Mouse (Mus musculus): ENCODE results near the gene Irgc1. TPM values are rescaled to one million over a fixed set of nuclear protein-coding genes. Genes with fewer than 3 reads are reported as not detected.
"Not testable (repeated sequence)": the region's sequence is repeated elsewhere in the genome, so short reads cannot be mapped to it uniquely, and the experiment has no call there.

Irgc1 gene
- total RNA-seq, 2 experiments from 2014 or later = not detected

DNA sequence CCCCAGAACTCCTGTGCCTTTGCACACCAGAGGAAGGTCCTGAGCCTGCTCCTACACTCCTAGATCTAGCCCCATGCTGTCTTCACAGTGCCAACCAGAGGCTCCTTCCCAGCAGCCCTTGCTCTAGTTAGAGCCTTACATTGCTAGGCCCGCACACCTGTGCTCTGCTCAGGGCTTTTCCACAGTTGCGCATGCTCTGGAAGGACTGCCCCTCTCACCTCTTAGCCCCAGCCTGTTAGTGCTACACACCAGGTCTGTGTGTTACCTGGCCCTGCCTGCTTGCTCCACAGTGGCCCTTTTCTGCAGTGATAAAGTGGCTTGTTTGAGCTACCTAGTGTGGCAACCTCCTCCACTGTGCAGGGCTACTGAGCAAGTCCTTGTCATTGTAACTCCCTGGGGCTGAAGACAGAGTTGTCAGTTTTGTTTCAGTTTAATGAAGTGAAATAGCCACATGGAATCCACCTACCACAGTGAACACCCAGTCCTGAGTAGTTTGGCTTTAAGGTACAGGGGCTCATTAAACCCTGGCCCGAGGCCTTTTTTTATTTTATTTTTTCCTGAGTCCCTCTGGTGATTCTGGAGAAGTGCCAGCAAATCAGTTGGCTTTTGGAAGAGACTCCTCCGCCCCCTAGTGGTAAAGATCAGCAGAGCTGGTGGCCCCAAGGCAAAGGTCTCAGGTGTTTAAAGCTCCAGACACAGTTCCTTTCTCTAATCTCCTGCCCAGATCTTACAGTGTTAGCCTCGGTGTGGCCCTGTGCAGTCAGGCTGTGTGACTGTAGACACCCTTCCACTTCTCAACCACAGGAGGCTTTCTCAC is 45.4 kb downstream of the Irgc1 start:
- peak; percentile 55 for ATAC-seq (replicated peaks; ENCODE audit: poor library complexity, severe bottlenecking)

DNA sequence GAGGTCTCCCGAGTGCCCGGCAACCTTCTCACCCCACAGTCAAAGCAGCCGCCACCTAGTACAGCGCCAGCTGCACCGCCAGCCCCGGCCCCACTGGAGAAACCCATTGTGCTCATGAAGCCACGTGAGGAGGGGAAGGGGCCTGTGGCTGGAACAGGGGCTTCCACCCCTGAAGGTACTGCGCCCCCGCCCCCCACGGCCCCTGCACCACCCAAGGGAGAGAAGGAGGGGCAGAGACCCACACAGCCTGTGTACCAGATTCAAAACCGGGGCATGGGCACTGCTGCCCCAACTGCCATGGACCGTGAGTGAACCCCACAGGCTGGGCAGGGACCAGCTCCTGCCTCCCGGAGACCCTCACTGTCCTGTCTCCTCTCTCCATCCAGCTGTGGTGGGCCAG is 46.4 kb downstream of the Irgc1 start:
- no peak for ATAC-seq (replicated peaks; ENCODE audit: poor library complexity, severe bottlenecking)

DNA sequence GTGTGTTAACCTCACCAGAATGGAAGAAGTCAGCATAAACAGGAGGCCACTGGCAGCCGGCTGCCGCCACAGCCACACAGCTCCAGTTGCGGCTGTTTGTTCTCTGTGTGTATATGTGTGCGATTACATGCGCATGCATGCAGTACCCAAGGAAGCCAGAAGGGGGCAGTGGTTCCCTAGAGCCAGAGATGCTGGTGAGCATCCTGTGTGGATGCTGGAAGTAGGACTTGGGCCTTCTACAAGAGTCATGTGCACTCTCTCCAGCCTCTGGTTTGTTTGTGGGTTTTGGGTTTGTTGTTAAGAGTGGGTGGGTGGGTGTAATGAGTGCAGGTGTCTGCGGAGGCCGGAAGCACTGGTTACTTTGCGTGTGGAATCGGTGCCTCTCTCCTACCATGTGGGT is 49.2 kb downstream of the Irgc1 start:
- ATAC-seq (replicated peaks; ENCODE audit: poor library complexity, severe bottlenecking) = no peak

DNA sequence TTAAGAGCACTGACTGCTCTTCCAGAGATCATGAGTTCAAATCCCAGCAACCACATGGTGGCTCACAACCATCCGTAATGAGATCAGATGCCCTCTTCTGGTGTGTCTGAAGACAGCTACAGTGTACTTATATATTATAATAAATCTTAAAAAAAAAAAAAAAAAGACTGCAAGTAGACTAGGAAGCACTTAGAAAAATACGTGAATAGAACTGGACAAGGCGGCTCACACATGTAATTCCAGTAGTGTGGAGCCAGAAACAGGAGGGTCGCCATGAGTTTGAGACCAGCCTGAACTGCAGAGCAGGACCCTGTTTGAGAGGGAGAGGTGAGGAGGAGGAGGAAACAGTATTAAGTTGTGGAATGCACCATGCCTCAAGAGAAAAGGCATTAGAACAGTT is 51.6 kb downstream of the Irgc1 start:
- ATAC-seq (replicated peaks; ENCODE audit: poor library complexity, severe bottlenecking) = not testable (repeated sequence)

DNA sequence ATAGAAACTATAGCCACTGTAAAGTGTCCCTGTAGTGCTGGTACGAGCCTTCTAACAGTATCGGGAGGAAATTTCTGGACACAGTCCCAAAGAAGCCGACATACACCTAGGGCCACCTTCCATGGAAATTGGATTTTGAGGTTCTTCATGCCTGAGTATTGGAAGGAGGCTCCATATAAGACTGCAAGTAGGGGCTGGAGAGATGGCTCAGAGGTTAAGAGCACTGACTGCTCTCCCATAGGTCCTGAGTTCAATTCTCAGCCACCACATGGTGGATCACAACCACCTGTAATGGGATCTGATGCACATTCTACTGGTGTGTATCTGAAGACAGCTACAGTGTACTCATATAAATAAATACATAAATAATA is 52.0 kb downstream of the Irgc1 start:
- ATAC-seq (replicated peaks; ENCODE audit: poor library complexity, severe bottlenecking) = no peak

DNA sequence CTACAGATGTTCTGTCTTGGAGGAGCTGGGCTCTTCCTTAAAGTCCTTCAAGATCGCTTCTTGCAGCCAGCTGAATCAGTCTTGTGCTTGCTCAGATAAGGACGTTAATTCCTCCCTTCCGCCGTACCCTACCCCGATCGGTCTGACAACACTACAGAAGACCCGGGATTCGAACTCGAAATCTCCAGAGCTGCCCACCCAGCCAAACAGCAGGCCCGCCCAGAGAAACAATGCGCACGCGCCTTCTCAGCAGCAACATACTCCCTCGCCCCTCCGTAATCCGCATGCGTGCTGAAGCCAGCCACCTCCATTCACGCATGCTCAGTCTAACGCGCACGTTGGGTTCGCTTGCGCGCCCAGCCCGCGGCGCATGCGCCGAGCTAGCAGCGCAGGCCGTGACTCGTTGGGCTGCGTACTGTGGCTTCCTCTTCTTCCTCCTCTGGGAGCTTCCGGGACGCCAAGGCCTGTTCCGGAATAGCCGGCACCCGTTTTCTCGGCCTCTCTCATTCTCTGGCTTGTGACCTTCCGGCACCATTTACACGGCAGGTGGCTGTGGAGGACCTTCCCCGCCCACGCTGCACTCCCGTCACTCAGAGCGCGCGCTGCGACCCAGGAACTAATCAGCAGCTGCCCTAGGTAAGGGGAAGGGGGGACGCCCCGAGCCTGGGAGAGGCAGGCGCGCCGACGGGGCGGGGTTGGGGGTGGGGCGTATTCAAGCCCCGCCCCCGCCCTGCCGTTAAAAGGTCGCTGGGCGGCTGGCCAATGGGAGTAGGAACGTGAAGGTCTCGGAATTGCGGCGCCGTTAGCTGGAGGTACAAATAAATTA is 52.6 kb downstream of the Irgc1 start, which contains the start of gene Smg9:
Gene Smg9 (plus strand): TSS at position 364 of the 826 bp plus-strand sequence.
- peak; percentile 78 for ATAC-seq (replicated peaks; ENCODE audit: poor library complexity, severe bottlenecking)

DNA sequence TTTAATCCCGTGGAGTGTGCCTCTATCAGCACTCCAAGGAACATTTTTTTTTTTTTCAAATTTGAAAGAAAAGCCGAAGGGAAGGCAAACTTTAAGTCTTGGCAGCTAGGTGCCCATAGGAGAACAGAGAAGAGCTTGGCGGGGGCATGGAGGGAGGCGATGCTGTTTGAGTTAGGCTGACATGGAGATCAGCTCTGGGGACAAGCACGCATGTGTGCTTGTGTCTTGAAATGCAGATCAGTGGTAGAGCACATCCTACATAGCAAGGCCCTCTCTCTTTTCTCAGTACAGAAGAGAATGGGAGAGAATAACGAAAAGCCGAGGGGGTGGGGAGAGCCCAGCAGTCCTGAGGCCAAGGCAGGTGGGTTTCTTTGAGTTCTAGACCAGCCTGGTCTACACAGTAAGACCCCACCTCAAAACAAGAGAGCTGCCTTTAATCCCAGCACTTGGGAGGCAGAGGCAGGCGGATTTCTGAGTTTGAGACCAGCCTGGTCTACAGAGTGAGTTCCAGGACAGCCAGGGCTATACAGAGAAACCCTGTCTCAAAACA is 53.7 kb downstream of the Irgc1 start:
- no peak for ATAC-seq (replicated peaks; ENCODE audit: poor library complexity, severe bottlenecking)

DNA sequence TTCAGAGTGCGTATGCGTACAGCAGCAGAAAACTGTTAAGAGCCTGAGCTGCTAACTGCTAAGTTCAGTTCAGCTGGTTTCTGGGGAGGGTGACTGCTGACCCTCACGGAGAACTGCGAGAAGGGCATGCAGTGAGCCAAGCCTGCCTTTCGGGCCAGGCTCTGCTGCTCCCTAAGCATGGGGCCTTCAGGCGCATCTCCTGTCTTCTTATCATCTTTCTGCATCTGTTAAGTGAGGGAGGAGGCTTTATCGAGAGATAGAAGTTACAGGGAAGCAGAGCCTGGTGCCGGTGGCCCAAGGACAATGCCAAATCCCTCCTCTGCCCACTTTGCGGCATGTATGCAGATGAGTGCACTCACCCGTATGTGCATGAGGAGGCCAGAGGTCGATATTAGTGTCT is 55.3 kb downstream of the Irgc1 start:
- no peak for ATAC-seq (replicated peaks; ENCODE audit: poor library complexity, severe bottlenecking)

DNA sequence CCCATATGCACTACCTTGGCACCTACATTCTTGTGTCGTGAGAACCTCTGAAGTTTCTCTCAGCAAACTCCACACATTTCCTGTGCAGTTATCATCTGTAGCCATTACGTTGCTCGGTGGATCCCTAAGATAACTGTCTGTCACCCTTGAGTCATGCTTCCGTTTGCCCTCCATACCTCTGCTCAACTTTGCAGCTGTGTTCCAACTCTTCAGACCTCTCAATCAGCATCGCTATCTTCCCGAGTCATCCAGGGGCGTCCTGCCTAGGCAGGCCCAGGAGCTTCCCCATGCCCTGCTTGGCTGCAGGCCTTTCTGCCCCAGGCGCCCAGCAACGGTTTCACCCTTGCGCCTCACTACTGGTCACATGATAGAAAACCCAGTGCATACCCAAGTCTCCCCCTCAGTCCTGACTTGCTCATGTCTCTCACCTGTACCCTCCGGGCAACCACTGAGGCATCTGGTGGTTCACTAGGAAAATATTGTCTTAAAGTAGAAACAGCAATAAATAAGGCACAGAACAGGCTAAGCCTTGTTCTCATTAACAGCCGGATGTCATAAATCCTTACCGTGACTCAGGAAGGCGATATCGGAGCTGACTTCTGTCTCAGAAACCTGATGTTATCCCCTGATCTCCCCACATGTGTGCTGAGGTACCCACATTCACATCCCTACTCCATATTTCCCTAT is 57.5 kb downstream of the Irgc1 start:
- ATAC-seq (replicated peaks; ENCODE audit: poor library complexity, severe bottlenecking) = peak; percentile 32

DNA sequence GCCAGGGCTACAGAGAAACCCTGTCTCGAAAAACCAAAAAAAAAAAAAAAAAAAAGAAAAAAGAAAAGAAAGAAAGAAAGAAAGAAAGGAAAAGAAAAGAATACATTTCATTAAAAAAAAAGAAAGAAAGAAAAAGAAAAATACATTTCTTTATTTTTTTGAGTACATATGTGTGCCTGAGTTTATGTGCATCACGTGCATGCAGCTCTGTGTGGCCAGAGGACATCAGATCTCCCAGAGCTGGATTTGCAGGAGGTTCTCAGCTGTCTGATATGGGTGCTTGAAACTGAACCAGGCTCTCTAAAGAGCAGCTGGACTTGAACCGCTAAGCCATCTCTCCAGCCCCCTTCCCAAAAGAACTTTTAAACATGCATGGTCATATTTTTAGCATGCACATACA is 58.0 kb downstream of the Irgc1 start:
- no peak for ATAC-seq (replicated peaks; ENCODE audit: poor library complexity, severe bottlenecking)

DNA sequence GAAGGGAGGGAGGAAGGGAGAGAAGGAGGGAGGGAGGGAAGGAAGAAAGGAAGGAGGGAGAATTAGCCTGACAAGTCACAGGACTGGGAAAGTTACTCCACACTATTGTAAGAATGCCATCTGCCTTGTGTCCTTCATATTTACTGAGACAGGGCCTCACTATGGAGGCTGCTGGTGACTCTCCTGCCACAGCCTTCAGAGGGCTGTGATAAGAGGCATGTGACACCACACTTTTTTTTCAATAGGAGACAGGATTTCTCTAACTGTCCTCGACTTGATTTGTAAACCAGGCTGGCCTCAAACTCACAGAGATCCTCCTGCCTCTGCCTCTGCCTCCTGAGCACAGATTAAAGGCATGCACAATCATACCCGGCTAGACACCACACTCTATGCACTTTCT is 60.4 kb downstream of the Irgc1 start:
- no peak for ATAC-seq (replicated peaks; ENCODE audit: poor library complexity, severe bottlenecking)

DNA sequence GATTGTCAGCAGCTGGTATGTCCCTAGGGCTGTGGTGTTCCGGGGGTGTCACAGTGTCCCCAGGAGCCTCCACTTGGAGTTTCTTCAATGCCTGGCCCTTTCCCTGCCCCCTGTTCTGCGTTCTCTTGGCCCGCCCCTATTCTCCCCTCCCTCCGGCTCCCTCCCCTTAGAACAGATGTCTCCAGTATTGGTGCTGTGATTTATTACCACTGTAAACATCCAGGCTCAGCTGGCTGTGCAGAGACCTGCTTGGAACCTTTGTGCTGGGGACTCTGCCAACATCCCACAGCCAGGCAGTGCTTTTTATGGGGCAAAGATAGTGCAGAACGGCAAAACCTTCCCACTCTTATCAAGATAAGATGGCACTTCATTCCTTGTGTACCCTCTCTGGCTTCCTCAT is 61.0 kb downstream of the Irgc1 start:
- no peak for ATAC-seq (replicated peaks; ENCODE audit: poor library complexity, severe bottlenecking)

DNA sequence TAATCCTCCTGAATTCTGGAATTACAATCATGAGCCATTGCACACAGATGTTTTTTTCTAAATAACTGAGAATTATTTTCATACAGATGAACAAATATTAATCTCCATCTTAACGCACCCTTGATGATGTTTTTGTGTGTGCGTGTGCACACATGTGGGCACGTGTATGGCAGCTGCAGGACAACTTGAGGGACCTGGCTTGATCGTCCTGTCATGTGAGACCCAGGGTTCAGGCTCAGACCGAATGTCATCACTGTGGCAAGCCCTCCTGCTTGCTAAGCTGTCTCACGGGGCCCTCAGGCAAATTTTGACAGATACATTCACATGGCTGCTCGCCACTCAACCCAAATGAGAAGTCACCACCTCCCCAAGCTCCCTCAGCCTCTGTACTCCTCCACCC is 61.6 kb downstream of the Irgc1 start:
- ATAC-seq (replicated peaks; ENCODE audit: poor library complexity, severe bottlenecking) = no peak

DNA sequence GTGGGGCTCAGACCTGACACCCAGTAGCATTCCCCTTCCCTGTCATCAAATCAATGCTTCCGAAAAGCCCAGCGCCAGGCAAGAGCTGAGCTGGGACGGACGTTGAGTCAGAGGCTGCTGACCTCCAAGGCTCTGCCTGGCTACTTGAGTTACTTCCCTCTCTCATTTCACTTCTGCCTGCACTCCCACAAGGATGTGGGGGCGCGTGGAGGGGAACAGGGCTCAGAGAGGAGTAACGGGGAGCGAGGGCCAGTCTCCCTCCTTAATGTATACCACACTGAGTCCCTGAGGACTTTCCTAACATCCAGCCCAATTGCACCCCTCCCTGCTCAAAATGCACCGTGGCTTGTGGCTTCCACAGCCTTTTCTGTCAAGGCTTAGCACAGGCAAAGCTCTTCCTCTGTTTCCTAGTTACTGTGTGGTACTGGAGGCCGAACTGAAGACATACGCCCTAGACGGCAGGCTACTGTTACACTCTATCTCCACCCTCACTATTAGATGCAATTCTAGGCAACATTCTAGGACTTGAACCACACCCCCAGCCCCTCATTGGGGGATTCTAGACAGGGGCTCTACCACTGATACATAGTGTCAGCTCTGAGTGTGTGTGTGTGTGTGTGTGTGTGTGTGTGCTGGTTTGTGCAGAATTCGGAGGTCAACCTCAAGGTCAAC is 62.4 kb downstream of the Irgc1 start:
- peak; percentile 67 for ATAC-seq (replicated peaks; ENCODE audit: poor library complexity, severe bottlenecking)

DNA sequence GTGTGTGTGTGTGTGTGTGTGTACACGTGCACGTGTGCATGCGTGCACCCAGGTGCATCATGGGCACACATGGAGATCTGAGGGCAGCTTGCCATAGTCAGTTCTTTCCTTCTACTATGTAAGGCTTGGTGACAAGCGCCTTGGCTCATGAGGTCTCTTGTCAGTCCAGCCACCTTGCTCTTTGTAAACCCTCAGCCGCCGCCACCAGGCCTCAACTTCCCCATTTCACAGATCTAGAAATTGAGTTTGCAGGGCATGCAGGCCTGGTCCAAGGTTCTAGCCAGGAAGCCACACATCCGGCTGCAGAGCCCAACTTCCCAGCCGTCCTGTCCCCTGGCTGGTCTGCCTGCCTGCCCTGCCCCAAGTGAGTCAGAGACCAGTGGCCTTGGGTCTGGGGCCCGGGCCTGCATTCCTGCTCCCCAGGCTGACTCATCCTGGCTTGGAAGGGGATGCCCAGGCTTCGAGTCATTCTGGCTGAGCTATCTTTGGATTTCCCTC is 65.0 kb downstream of the Irgc1 start:
- ATAC-seq (replicated peaks; ENCODE audit: poor library complexity, severe bottlenecking) = peak; percentile 67

DNA sequence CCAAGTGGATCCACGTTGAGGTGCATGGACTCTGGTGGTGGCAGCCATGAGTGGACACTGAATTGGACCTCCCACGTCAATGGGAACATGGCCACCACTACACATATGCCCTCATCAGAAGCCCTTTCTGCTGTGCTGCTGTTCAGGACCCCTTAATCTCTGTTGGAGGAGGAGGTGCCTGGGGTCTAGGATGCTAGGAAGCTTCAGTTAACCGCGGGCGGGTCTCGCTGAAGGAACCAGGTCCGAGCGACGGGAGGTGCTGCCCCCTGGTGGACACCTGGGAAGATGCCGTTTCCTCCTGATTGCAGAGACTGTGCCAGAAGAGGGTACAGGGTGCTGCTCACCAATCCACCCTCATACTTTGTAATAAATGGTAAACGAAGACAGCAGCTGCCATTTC is 67.3 kb downstream of the Irgc1 start:
- ATAC-seq (replicated peaks; ENCODE audit: poor library complexity, severe bottlenecking) = peak; percentile 25; the same call in 1 of the 2 replicates

DNA sequence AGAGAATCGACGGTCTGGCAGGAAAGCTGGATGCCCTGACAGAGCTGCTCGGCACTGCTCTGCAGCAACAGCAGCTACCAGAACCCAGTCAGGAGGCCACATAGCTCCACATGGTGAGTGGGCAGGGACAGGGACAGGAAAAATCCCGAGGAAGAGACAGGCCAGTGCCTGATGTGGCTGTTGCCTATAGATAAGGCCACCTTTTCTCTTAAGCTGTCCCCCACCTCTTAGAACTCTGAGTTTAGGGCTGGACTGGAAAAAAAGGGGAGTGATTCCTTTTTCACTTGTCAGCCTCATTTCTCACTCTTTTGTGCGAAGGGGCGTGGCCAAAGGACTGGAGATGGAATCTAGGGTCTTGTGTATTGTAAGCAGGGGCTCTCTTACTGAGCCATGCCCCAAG is 68.0 kb downstream of the Irgc1 start:
- ATAC-seq (replicated peaks; ENCODE audit: poor library complexity, severe bottlenecking) = no peak

DNA sequence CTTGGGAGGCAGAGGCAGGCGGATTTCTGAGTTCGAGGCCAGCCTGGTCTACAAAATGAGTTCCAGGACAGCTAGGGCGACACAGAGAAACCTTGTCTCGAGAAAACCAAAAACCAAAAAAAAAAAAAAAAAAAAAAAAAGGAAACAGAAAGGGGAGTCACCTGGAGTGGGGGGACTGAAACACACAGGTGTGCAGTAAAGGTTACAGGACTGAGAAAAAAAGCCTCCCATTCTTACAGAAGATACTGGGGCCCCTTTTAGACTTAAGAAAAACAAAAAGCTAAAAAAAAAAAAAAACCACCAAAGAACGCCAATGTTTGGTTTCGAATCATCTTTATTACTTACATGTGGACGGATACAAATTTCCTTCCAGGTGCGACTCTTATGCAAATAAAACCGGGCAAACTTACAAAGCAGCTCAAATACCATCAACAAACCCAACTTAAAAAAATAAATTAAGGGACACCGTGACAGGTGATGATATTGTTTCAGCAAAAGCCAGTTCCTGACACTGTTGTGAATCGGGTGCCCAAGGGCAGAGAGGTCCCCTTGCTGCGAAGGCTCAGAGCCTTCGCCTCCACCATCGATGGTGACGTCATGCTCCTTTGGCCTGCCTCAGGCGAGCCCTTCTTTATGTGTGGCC is 69.2 kb downstream of the Irgc1 start:
- ATAC-seq (replicated peaks; ENCODE audit: poor library complexity, severe bottlenecking) = no peak

Data from granulocyte monocyte progenitor cell, adult 5-6 weeks (primary cell).